Mouse (Mus musculus): ENCODE data around the gene Slco6d1. TPM values are rescaled to one million over a fixed set of nuclear protein-coding genes. Genes with fewer than 3 reads are reported as not detected.
"Not testable (repeated sequence)": the region's sequence is repeated elsewhere in the genome, so short reads cannot be mapped to it uniquely, and the experiment has no call there.

Slco6d1 gene
- total and polyA plus RNA-seq, 3 experiments: not detected

GRCm38 (mm10) chr1:98447929-98448328 is 27.0 kb downstream of the Slco6d1 start:
- H3K36me3 ChIP-seq (replicated peaks in 1 of 2; ENCODE audit: control insufficient read depth in 1 of 2, insufficient read depth in 1 of 2, low read length in 1 of 2): no peaks in the 10 kb centered on the region
- no peak overlapping the region for H3K4me2 ChIP-seq (ENCODE audit: insufficient read depth, low read depth, poor library complexity, severe bottlenecking)
- no peak for DNase-seq (ENCODE audit: extremely low read depth)
- H3K9ac ChIP-seq (ENCODE audit: insufficient read depth, low read depth): no peak overlapping the region
- dilution Hi-C loops (cut with MboI; ENCODE audit: extremely low pct_ligation_motif_present, extremely low pct_unique_long_range_greater_than_20kb, low sequenced_read_pairs): no loop called here
- TF ChIP-seq ELF1 (IDR thresholded peaks at IDR 0.05; ENCODE audit: low read depth, low read length) (no peak), CHD1 (IDR thresholded peaks at IDR 0.05; ENCODE audit: low read depth, low read length) (no peak), POLR2A (IDR thresholded peaks at IDR 0.05; ENCODE audit: low read depth, low read length) (no peak), ZKSCAN1 (IDR thresholded peaks at IDR 0.05; ENCODE audit: borderline replicate concordance, low read depth, low read length) (no peak), RAD21 (IDR thresholded peaks at IDR 0.05; ENCODE audit: low read depth, low read length) (no peak), MAX (IDR thresholded peaks at IDR 0.05; ENCODE audit: low read length) (no peak), MAFK (IDR thresholded peaks at IDR 0.05; ENCODE audit: insufficient replicate concordance, low read length) (no peak)
- H3K79me2 ChIP-seq (replicated peaks; ENCODE audit: control insufficient read depth, extremely low read depth, insufficient read depth, poor library complexity, severe bottlenecking): no peaks in the 10 kb centered on the region
- H3K4me1 ChIP-seq (ENCODE audit: control insufficient read depth in 1 of 2, insufficient read depth in 2 of 2): no peaks in the 10 kb centered on the region
- in situ Hi-C loops (cut with MboI; ENCODE audit: low pct_ligation_motif_present, low pct_unique_long_range_greater_than_20kb, low sequenced_read_pairs): no loop called here
- H3K4me3 ChIP-seq (replicated peaks in 1 of 3; ENCODE audit: low read depth in 2 of 3, low read length in 2 of 3, poor library complexity in 1 of 3): no peak overlapping the region
- H3K9me3 ChIP-seq (replicated peaks; ENCODE audit: low read length): no peaks in the 10 kb centered on the region
- no peaks in the 10 kb centered on the region for H3K27me3 ChIP-seq (replicated peaks)
- no peak overlapping the region for H3K27ac ChIP-seq (ENCODE audit: insufficient read depth, low read depth)

GRCm38 (mm10) chr1:98459224-98459623 is 38.3 kb downstream of the Slco6d1 start:
- in situ Hi-C loops (cut with MboI; ENCODE audit: low pct_ligation_motif_present, low pct_unique_long_range_greater_than_20kb, low sequenced_read_pairs); H3K4me2 ChIP-seq (ENCODE audit: insufficient read depth, low read depth, poor library complexity, severe bottlenecking); H3K27me3 ChIP-seq (replicated peaks); H3K36me3 ChIP-seq (replicated peaks in 1 of 2; ENCODE audit: control insufficient read depth in 1 of 2, insufficient read depth in 1 of 2, low read length in 1 of 2); H3K9me3 ChIP-seq (replicated peaks; ENCODE audit: low read length); H3K79me2 ChIP-seq (replicated peaks; ENCODE audit: control insufficient read depth, extremely low read depth, insufficient read depth, poor library complexity, severe bottlenecking); dilution Hi-C loops (cut with MboI; ENCODE audit: extremely low pct_ligation_motif_present, extremely low pct_unique_long_range_greater_than_20kb, low sequenced_read_pairs); H3K27ac ChIP-seq (ENCODE audit: insufficient read depth, low read depth); H3K9ac ChIP-seq (ENCODE audit: insufficient read depth, low read depth); H3K4me1 ChIP-seq (ENCODE audit: control insufficient read depth in 1 of 2, insufficient read depth in 2 of 2); H3K4me3 ChIP-seq (replicated peaks in 1 of 3; ENCODE audit: low read depth in 2 of 3, low read length in 2 of 3, poor library complexity in 1 of 3); DNase-seq (ENCODE audit: extremely low read depth): not testable (repeated sequence)

DNA sequence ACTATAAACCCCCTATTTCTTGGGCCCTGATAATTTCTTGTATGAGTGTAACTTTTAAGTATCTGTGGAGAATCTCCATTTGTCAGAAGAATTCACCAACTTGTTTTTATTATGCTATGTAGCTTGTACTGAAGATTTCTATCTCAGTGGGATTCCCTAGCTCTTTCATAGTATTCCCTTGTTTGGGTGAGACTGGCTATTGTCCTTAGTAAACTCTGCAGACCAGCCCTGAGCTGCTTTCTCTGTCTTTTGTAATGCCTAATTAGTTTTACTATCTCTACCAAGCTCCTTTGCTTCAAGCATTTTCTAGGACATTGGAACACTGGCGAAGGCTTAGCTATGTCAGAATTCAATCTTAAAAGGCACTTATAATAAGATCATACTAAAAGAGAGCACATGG is 55.5 kb downstream of the Slco6d1 start:
- H3K27ac ChIP-seq (ENCODE audit: insufficient read depth, low read depth); H3K36me3 ChIP-seq (replicated peaks in 1 of 2; ENCODE audit: control insufficient read depth in 1 of 2, insufficient read depth in 1 of 2, low read length in 1 of 2); H3K4me3 ChIP-seq (replicated peaks in 1 of 3; ENCODE audit: low read depth in 2 of 3, low read length in 2 of 3, poor library complexity in 1 of 3); H3K27me3 ChIP-seq (replicated peaks); H3K4me2 ChIP-seq (ENCODE audit: insufficient read depth, low read depth, poor library complexity, severe bottlenecking); H3K4me1 ChIP-seq (ENCODE audit: control insufficient read depth in 1 of 2, insufficient read depth in 2 of 2); dilution Hi-C loops (cut with MboI; ENCODE audit: extremely low pct_ligation_motif_present, extremely low pct_unique_long_range_greater_than_20kb, low sequenced_read_pairs); H3K79me2 ChIP-seq (replicated peaks; ENCODE audit: control insufficient read depth, extremely low read depth, insufficient read depth, poor library complexity, severe bottlenecking); DNase-seq (ENCODE audit: extremely low read depth); H3K9ac ChIP-seq (ENCODE audit: insufficient read depth, low read depth); in situ Hi-C loops (cut with MboI; ENCODE audit: low pct_ligation_motif_present, low pct_unique_long_range_greater_than_20kb, low sequenced_read_pairs): not testable (repeated sequence)
- peaks cover 23% of the 10 kb centered on the region for H3K9me3 ChIP-seq (replicated peaks; ENCODE audit: low read length)

DNA sequence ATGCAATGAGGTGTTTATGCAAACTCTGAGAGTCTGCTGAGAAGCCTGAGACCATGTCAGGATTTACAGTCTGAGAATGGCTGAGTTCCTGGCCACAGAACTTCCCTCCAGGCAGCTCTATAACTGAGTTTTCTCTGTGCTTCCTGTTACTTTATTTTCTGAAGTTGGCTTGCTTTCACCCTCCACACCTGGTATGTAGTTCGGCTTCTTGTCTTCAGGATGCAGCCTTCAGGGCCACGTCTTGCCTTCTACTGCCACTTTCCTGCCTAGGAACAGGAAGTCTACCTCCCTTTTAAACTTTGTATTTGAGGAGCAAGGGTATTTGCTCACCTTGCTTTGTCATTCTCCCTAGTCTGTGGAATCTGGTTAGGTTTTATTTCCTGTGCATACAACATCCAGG is 58.3 kb downstream of the Slco6d1 start:
- H3K4me2 ChIP-seq (ENCODE audit: insufficient read depth, low read depth, poor library complexity, severe bottlenecking): no peak overlapping the region
- no peak overlapping the region for H3K4me3 ChIP-seq (replicated peaks in 1 of 3; ENCODE audit: low read depth in 2 of 3, low read length in 2 of 3, poor library complexity in 1 of 3)
- peaks cover 27% of the 10 kb centered on the region for H3K9me3 ChIP-seq (replicated peaks; ENCODE audit: low read length)
- no peaks in the 10 kb centered on the region for H3K36me3 ChIP-seq (replicated peaks in 1 of 2; ENCODE audit: control insufficient read depth in 1 of 2, insufficient read depth in 1 of 2, low read length in 1 of 2)
- H3K9ac ChIP-seq (ENCODE audit: insufficient read depth, low read depth): no peak overlapping the region
- no peaks in the 10 kb centered on the region for H3K79me2 ChIP-seq (replicated peaks; ENCODE audit: control insufficient read depth, extremely low read depth, insufficient read depth, poor library complexity, severe bottlenecking)
- in situ Hi-C loops (cut with MboI; ENCODE audit: low pct_ligation_motif_present, low pct_unique_long_range_greater_than_20kb, low sequenced_read_pairs) (no loop called here), dilution Hi-C loops (cut with MboI; ENCODE audit: extremely low pct_ligation_motif_present, extremely low pct_unique_long_range_greater_than_20kb, low sequenced_read_pairs) (no loop called here)
- H3K4me1 ChIP-seq (ENCODE audit: control insufficient read depth in 1 of 2, insufficient read depth in 2 of 2): no peaks in the 10 kb centered on the region
- DNase-seq (ENCODE audit: extremely low read depth): no peak
- no peaks in the 10 kb centered on the region for H3K27me3 ChIP-seq (replicated peaks)
- H3K27ac ChIP-seq (ENCODE audit: insufficient read depth, low read depth): no peak overlapping the region
- no peak for TF ChIP-seq ZMIZ1 (IDR thresholded peaks at IDR 0.05; ENCODE audit: low read depth, low read length)
- no peak for TF ChIP-seq ELF1 (IDR thresholded peaks at IDR 0.05; ENCODE audit: low read depth, low read length)
- no peak for TF ChIP-seq MYC (IDR thresholded peaks at IDR 0.05; ENCODE audit: low read depth, low read length)
- TF ChIP-seq TCF12 (IDR thresholded peaks at IDR 0.05; ENCODE audit: low read depth, low read length): no peak
- TF ChIP-seq POLR2A (IDR thresholded peaks at IDR 0.05; ENCODE audit: low read depth, low read length): no peak
- TF ChIP-seq ZC3H11A (IDR thresholded peaks at IDR 0.05; ENCODE audit: low read depth, low read length): no peak
- TF ChIP-seq GABPA (IDR thresholded peaks at IDR 0.05; ENCODE audit: insufficient replicate concordance, low read depth, low read length): no peak
- no peak for TF ChIP-seq UBTF (IDR thresholded peaks at IDR 0.05; ENCODE audit: low read depth, low read length)
- TF ChIP-seq IRF4 (IDR thresholded peaks at IDR 0.05; ENCODE audit: low read depth, low read length): no peak
- no peak for TF ChIP-seq USF2 (conservative IDR thresholded peaks at IDR 0.05; ENCODE audit: low read depth, low read length)
- TF ChIP-seq ETS1 (conservative IDR thresholded peaks at IDR 0.05; ENCODE audit: low read depth, low read length): no peak
- TF ChIP-seq CHD2 (IDR thresholded peaks at IDR 0.05; ENCODE audit: low read length): no peak
- no peak for TF ChIP-seq MAX (IDR thresholded peaks at IDR 0.05; ENCODE audit: low read length)
- TF ChIP-seq EP300 (IDR thresholded peaks at IDR 0.05; ENCODE audit: low read length): no peak
- TF ChIP-seq MEF2A (IDR thresholded peaks at IDR 0.05; ENCODE audit: borderline replicate concordance, low read depth, low read length): no peak
- TF ChIP-seq SMC3 (IDR thresholded peaks at IDR 0.05; ENCODE audit: low read depth, low read length): no peak
- TF ChIP-seq CTCF (conservative IDR thresholded peaks at IDR 0.05 in 1 of 2, IDR thresholded peaks at IDR 0.05 in 1 of 2; ENCODE audit: low read depth in 2 of 2, low read length in 2 of 2): no peak
